Mouse (Mus musculus) retina, adult 2 months (tissue): Measurements from ENCODE around the gene Asb14.
"Not testable (repeated sequence)": the region's sequence is repeated elsewhere in the genome, so short reads cannot be mapped to it uniquely, and the experiment has no call there.

Experiments
- DNase-seq: peaks from one replicate; pipeline ENCODE4 v3.0.0-alpha.2; 2012; ENCODE audit warnings: low read depth, low spot score

Gene Asb14

GRCm38 (mm10) chr14:26894392-26894791 is at the start of gene Asb14:
Gene Asb14 (plus strand): TSS chr14:26894557.
- DNase-seq: no peak

DNA sequence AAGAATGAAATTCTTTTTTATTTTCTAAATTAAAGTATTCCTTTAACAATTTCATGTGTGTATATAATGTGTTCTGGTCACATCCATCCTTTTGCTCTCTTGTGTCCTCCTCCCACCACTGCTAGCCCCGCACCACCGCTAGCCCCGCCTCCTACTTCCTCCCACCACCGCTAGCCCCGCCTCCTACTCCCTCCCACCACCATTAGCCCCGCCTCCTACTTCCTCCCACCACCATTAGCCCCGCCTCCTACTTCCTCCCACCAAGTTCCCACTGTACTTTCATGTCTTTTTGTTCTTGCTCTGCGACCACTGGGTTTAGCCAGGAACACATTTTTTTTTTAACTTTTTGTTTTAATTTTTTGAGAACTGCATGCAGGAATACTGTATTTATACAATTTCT is 41.3 kb upstream of the Asb14 start:
- no peak for DNase-seq

DNA sequence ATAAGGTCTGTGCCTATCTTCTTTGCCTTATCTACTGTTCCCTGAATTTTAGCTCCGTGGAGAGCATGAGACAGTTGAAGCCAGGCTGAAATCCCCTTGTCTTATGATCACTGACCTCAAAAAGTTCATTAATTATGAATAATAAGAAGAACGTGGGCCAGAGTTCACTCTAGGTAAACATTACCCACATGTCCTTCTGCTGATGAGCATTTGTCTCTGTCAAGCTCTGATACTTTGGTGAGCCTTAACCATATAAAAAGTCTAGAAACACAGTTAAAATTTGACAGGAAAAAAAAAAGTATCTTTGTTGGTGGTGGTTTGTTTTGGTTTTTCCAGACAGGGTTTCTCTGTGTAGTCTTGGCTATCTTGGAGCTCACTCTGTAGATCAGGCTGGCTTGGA is 40.3 kb upstream of the Asb14 start:
- no peak for DNase-seq

- no peak for DNase-seq
Observed at GRCm38 (mm10) chr14:26858364-26858763, 36.0 kb upstream of the Asb14 start.

DNA sequence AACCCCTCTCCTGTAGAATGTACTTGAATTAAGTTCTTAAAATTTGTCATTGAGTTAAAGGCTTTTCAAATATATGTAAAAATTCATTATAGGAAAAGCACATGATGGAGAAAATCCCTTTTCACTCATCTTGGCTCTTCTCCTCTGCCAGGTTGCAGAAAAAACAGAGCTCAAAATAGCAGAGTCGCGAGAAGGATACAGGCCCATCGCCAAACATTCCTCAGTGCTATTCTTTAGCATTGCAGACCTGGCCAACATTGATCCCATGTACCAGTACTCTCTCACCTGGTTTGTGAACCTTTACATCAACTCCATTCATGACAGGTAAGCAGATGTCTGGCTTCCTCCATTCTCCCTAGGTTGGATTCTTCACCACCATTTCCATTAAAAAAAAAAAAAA is 35.3 kb upstream of the Asb14 start:
- no peak for DNase-seq

GRCm38 (mm10) chr14:26867356-26867755 is 27.0 kb upstream of the Asb14 start:
- DNase-seq: no peak

GRCm38 (mm10) chr14:26868299-26868698 is 26.1 kb upstream of the Asb14 start:
- DNase-seq: no peak

- no peak for DNase-seq
Observed at GRCm38 (mm10) chr14:26878756-26879155, 15.6 kb upstream of the Asb14 start.

- no peak for DNase-seq
Observed at GRCm38 (mm10) chr14:26879976-26880375, 14.4 kb upstream of the Asb14 start.

DNA sequence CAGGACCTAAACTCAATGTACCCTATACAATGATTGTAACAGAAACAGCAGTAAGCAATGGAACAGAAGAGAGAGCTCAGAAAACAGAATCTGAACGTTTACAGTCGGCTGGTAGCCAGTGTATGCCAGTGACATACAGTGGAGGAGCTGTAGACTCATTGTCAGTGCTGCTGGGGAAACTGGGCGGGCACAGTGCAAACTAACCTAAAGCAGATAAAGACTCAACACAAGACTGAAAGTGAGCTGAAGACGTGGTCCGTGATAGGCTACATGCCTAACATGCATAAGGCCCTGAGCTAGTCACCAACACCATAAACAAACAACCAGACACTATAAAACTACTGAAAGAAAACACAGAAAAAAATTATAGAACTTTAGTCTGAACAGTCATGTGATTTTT is 12.7 kb upstream of the Asb14 start:
- DNase-seq: no peak

DNA sequence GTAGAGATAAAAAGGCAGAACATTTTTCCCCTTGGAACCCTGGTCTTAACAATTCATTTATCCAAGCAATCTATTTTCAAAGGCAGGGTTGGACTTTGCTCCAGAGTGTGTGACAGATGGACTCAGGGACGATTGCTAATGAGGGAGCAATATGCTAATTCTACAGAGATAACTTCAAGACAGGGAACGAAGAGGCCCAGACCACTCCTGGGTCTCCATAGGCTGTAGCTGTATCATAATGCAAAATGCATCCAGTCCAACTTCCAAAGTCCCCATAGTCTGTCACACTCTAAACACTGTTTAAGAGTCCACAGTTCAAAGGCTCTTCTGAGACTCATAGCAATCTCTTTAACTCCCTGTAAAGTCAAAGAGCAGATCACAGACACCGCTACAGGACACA is 7.1 kb upstream of the Asb14 start:
- DNase-seq: no peak

GRCm38 (mm10) chr14:26890777-26891176 is 3.6 kb upstream of the Asb14 start:
- no peak for DNase-seq

GRCm38 (mm10) chr14:26899490-26899889 is 5.1 kb downstream of the Asb14 start:
- no peak for DNase-seq

- no peak for DNase-seq
Observed at GRCm38 (mm10) chr14:26900893-26901292, 6.5 kb downstream of the Asb14 start.

- no peak for DNase-seq
Observed at GRCm38 (mm10) chr14:26907401-26907800, 13.0 kb downstream of the Asb14 start.

DNA sequence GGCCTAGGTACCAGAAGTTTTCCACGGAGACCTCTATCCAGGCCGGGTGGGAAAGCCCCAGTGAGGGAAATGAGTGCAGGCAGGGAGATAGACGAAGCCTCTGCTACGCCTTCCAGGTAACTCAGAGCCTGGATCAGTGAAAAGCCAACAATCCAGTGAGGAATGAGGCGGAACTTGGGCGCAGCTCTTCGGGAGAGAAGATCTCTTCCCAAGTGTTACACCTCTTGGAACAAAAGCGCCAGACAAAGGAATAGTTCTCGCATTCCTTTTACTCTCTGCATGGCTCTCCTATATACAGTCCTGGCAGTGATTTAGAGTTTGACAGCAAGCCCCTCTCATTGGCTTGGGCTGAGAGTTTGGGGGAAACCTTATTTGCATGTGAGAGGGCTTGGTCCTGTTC is 16.1 kb downstream of the Asb14 start:
- DNase-seq: not testable (repeated sequence)

DNA sequence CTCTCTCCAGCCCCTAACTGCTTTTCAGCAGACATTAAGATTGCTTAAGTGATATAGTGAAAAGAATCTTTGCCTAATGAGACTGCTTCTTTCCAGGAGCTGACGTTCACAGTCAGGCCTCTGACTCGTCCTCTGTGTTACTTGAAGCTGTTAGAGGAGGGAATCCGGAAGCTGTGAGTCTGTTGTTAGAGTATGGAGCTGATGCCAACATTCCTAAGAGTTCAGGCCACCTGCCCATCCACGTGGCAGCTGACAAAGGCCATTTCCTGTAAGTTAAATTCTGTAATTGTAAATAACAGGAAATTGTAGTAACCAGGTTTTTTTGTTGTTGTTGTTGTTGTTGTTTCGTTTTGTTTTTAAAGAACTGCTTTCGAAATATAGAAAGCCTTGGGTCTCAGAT is 16.8 kb downstream of the Asb14 start:
- DNase-seq: no peak

DNA sequence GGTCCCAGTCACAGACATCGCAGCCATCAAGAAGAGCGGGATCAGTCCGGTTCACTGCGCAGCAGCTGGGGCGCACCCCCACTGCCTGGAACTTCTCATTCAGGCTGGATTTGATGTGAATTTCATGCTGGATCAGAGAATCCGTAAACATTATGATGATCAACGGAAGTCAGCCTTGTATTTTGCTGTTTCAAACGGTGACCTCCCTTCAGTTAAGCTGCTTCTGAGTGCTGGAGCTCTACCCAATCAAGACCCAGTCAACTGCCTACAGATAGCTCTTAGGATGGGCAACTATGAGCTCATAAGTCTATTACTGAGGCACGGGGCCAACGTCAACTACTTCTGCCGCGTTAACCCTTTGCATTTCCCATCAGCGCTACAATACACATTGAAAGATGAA is 17.5 kb downstream of the Asb14 start:
- DNase-seq: no peak

GRCm38 (mm10) chr14:26913681-26914268 is 19.4 kb downstream of the Asb14 start:
- no peak for DNase-seq

GRCm38 (mm10) chr14:26919310-26919709 is 25.0 kb downstream of the Asb14 start:
- no peak for DNase-seq

- DNase-seq: no peak
Observed at GRCm38 (mm10) chr14:26923702-26924421, 29.5 kb downstream of the Asb14 start.

GRCm38 (mm10) chr14:26934891-26935290 is 40.5 kb downstream of the Asb14 start:
- no peak for DNase-seq

- no peak for DNase-seq
Observed at GRCm38 (mm10) chr14:26935558-26935957, 41.2 kb downstream of the Asb14 start.

DNA sequence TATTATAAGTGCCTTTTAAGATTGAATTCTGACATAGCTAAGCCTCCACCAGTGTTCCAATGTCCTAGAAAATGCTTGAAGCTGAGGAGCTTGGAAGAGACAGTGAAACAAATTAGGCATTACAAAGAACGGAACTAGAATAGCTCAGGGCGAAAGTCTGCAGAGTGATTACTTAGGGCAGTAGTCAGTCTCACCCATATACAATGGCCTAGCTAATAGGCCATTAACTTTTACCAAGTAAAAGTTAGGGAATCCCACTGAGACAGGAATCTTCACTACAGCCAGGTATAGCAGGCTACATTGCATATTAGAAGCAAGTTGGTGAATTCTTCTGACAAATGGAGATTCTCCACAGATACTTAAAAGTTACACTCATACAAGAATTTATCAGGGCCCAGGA is 61.8 kb downstream of the Asb14 start:
- not testable (repeated sequence) for DNase-seq
